Mouse (Mus musculus): ENCODE measurements at regions not wholly inside any gene's neighbourhood (a gene's known extent, or its start where the extent isn't known, plus 50 kb on each side); places are given as distances from the start of the nearest gene placed in this dataset.
A peak's percentile ranks its signal among the peaks of the same experiment; 100 is the strongest.

- DNase-seq, result no peak
These were observed 71.4 kb downstream of the 2410131K14Rik start for GRCm38 (mm10) chr5:118316310-118317017.

DNA sequence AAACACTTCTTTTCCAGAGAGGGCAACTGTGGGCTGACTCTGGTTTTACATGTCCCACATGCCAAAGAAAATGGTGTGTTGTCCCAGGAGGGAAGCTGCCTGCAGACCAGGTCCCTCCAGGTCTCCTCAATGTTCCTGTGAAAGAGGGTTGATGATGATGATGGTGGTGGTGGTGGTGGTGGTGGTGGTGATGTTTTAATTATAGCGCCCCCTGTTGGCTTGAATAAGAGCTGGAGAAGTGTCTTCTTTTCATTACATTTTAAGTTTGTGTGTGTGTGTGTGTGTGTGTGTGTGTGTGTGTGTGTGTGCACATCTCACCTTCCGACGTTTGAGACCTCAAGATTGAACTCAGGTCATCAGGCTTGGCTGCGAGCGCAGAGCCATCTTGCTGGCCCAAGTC, 73.0 kb downstream of the 2410131K14Rik start:
- no peak for DNase-seq

GRCm38 (mm10) chr5:118318883-118319282, 73.9 kb downstream of the 2410131K14Rik start:
- no peak for DNase-seq

- DNase-seq, result peak; percentile 28
These were observed 76.9 kb downstream of the 2410131K14Rik start for GRCm38 (mm10) chr5:118321719-118322455.

- no peak for DNase-seq
These were observed 78.1 kb downstream of the 2410131K14Rik start for GRCm38 (mm10) chr5:118323151-118323550.

DNA sequence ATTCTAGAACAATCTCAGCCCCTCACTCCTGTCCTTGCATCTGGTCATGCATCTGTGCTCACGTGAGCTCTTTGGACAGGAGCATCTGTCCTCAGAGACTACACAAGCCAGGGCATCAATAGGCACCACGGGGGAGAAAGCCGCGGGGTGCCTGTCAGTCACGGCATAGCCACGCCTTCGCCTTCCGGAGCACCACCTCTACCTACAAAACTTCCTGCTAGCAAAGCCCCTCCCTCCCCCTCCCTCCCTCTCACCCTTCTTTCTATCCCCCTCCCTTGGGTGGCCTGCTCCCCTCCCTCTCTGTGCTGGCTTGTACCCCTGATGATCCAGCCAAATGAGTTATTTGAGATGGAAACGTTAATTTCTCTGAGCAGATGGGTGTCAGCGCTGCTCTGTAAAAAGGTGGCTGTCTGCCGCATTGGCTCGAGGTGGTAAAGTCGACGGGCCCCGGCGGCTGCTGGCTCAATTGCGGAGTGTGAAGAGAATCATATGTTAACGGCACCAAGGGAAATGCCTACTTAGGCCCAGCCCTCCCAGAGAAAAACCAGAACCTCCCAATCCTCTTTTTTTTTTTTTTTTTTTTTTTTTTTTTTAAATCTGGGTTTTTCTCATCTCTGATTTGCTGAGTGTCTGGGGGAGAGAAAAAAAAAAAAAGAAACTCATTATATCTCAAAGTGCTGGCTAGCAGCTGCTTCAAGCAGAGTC, 82.0 kb downstream of the 2410131K14Rik start:
- peak; percentile 39 for DNase-seq

DNA sequence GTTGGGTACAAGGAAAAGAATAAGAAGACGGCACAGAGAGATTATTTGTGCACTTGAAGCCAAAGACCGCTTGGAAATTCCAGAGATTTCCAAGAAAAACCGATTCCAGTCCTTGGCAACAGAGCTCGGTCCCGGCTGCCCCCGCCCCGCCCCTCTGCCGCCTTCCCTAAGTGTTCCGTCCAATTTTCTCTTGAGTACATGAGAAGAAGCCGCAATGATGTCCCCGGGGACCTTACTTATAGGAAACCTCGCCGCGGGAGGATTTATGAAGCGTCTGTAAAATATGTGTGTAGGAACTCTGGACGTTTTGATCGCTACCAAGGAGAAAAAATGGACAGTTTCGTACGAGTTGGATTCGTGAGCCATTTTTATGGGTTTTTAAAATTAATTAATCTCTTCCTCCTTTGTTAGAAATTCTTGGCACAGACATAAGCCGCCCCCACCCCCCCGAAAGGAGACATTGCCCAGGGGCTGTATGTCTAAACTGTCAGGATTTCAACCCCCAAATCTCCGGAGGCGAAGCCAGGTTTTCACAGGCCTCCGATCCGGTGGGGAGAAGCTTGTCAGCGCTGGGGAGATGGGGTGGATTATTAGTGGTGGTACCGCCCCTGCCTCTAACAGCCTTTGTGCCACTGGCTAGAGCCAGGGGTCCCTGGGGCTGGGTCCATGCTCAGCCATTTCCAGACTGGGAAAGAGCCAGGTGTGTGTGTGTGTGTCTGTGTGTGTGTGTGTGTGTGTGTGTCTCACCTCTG, 83.1 kb downstream of the 2410131K14Rik start:
- no peak for DNase-seq

DNA sequence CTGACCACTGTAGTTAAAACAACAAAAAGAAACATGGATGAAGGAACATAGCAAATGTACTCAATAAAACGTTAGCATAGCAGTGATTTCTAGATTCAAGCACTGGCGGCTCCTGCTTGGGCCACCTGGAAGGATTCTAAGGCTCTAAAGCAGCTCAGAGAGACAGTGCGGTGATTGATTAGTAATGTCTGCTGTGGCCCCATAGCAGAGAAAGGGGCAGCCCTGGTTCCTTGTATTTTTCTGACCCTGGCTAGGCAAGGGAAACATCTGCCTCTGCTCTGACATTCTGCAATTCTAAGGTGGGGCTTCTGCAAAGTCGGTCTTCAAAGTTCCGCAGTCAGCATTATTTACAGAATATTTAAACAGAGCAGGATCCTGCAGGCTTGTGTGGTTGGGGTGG, 84.1 kb downstream of the 2410131K14Rik start:
- no peak for DNase-seq

DNA sequence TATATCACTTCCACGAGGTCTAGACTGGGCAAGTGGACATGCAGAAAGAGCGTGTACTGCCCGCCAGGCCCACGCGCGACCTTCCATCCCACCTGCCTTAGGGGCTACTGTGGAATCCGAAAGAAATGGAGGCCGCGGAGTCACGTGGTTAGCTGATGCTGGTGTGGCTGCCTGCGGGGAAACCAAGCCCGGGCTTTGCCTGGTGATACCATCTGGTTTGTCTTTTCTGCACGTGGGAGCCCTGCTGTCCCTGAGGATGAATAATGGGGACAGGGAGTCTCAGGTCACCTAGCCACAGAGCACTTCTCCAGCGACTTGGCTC, 86.2 kb downstream of the 2410131K14Rik start:
- DNase-seq, result no peak

GRCm38 (mm10) chr5:118331608-118332394, 86.8 kb downstream of the 2410131K14Rik start:
- DNase-seq, result peak; percentile 79

DNA sequence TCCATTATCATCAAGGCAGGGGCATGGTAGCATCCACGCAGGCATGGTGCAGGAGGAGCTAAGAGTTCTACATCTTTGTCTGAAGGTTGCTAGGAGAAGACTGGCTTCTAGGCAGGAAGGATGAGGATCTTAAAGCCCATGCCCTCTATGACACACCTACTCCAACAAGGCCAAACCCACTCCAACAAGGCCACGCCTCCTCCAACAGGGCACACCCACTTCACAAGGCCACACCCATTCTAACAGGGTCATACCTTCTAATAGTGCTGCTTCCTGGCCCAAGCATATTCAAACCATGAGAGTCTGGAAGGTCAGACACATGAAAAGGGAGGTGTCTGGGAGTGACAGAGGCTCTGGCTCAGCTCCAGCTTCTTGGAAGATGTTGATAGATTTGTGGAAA, 89.0 kb downstream of the 2410131K14Rik start:
- DNase-seq, result no peak

GRCm38 (mm10) chr5:118338186-118338585, 93.2 kb downstream of the 2410131K14Rik start:
- no peak for DNase-seq

DNA sequence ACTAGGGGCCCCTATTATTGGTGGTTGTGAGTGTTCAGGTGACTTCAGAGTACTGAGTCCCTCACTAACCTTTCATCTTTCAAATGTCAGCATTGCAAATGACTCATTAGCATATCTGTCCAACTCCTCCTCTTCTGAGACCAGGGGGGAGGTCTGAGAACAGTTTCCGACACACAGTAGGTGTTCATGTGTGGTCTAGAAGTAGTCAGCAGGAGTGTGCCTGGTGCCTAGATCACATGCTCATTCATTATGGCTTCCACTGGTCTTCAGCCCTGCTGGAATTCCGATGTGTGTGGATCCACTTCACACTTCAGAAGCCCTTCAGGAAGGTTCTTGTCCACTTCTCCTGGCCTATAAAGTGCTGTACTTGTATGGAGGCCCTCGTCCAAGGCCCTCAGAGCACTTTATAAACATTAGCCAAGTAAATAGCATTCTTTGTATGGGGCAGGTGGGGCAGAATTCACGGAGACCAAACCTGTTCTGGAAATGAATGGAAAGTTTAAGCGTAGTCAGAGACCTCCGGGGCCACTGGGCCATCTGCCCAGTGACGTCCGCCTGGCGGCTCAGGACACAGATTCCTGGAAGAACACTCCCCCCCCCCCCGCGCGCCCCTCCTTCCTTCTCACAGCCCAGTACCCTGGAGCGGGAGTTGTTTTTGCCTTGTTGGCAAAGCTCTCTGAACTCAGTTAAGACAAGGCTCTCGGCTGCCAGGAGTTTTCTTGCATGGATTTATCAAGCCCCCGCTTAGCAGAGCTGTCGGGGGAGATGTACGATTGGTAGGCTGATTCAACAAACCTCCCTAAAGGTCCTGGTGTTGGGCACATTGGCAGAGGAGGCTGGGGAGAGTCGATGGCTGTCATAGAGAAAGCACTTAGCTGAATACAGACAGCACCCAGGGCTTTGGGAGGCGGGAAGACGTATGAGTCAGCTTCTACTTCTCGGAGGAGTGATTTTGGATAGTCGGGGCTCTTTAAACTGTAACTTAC, 94.9 kb downstream of the 2410131K14Rik start:
- peak; percentile 33 for DNase-seq

GRCm38 (mm10) chr5:118343444-118344320, 98.7 kb downstream of the 2410131K14Rik start:
- peak; percentile 46 for DNase-seq

GRCm38 (mm10) chr5:118345226-118345625, 100.2 kb downstream of the 2410131K14Rik start:
- DNase-seq, result no peak

GRCm38 (mm10) chr5:118349057-118349456, 104.0 kb downstream of the 2410131K14Rik start:
- no peak for DNase-seq

DNA sequence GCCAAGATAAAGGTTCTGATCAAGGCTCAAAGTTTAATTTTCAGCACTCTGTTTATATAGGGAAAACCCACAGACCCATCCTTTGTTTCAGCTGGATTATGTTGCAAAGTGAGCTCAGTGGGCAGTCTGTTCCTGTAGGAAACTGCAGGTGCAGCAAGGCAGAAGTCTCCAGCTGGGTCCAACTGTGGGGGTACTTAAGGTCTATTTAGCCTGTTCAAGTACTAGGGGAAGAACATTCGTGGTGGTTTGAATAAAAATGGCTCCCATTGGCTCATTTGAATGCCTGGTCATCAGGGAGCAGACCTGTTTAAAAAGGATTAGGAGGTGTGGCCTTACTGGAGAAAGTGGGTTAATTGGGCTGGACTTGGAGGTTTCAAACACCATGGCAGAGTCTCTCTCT, 106.3 kb downstream of the 2410131K14Rik start:
- no peak for DNase-seq

DNA sequence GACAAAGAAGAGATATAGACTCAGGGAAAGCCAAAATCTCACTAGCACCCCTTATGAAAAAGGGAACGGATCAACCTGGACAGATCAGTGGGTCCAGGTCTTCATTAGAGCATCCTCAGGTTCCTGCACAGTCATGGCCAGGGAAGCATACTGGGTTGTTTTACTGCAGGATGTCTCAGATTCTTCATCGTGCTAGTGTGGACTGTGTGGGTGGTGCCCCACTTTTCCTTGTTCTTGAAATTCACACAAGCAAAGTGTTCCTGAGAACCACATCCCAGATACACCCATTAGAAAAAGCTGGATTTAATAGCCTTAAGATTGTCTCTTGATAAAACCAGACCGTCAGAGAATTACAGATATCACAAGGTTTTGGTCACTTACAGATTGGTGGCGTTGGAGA, 107.1 kb downstream of the 2410131K14Rik start:
- no peak for DNase-seq

DNA sequence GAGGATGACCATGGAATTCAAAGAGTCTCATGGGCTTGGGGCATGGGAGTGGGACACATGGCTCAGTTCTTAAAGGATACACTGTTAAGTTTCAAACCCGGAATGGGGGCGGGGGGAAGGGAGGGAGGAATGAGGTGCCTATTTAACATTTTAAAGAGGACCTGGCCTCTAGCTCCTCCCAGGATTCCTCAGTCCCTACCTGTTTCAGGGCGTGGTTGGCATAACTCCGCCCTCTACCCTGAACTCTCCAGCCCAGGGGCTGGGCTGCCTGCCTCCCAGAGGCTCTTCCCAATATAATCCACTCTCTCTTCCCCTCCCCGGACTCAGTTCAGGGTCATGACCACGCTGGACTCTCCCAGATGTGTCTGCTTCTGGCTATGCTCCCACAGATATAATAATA, 108.0 kb downstream of the 2410131K14Rik start:
- no peak for DNase-seq

- no peak for DNase-seq
These were observed 108.7 kb downstream of the 2410131K14Rik start for GRCm38 (mm10) chr5:118353689-118354088.

Data from right cerebral cortex, postnatal 25 days (tissue).